Mouse (Mus musculus): ENCODE results near the gene Atp8b3. TPM values are rescaled to one million over a fixed set of nuclear protein-coding genes. Genes with fewer than 3 reads are reported as not detected.

Gene Atp8b3
- polyA plus RNA-seq, 1 experiment from 2014 or later = not detected

DNA sequence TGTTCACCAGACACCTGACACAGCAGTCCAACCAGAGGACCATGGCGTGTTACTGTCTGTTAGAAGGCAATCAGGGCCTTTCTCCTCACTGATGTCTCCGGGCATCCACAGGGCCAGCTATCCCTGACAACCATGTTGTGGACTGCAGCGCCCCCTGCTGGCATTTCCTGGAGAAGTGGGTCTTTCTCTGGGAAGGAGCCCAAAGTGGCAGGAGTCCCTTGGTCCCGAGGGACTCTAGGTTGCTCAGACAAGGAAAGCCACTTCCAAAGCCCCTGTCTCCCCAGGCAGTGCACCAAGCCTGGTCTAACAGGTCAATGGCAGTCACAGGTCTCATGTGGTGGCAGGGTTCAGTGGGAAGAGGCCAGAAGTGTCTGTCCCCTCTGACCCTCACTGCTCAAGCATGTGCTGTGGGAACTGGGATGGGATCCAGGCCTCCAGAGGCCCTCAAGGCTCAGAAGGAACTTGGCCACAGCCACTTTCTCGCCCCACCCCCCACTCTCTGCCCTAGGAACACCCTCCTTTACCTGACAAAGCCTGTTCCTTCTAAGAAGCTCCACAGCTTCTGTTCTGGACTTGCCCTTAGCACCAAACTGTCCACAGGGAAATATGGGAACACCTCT, 18.5 kb upstream of the Atp8b3 start:
- no peak for ATAC-seq (ENCODE audit: low read depth)
- Histone ChIP-seq H3K27ac (ENCODE audit: low read length) (no peak overlapping the region), H3K9ac (ENCODE audit: low read depth, low read length) (no peak overlapping the region)

DNA sequence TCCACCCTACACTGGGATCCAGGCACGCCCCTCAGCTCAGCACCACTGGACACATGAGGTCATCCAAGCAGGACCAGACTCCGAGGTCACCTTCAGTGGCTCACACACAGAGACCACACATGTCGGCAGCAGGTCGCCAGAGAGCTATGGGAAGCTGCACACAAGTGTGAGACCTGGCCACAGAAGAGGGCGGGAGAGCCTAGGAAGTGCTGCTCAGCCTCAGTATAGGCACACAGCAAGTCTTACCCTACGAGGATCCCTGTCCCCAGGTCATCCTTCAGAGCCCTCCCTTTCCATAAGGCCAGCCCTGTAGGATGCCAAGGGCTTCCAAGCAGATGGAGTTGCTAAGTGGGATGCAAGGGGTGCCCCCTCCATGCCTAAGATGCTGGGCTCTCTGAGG, 15.1 kb upstream of the Atp8b3 start:
- H3K27me3 ChIP-seq (ENCODE audit: control insufficient read depth, insufficient read depth, low read depth, low read length) = no peaks in the 10 kb centered on the region
- peak overlapping the region; percentile 63 for H3K9ac ChIP-seq (ENCODE audit: low read depth, low read length)
- peak overlapping the region; percentile 39 for H3K4me3 ChIP-seq (ENCODE audit: low read depth, low read length)
- ATAC-seq (ENCODE audit: low read depth) = peak; percentile 18; the same call in 1 of the 2 replicates
- H3K36me3 ChIP-seq (ENCODE audit: control insufficient read depth, insufficient read depth) = peaks cover 9% of the 10 kb centered on the region
- peak overlapping the region; percentile 72 for H3K4me2 ChIP-seq (ENCODE audit: low read depth, low read length)
- H3K27ac ChIP-seq (ENCODE audit: low read length) = peak overlapping the region; percentile 93
- peaks cover 50% of the 10 kb centered on the region for H3K4me1 ChIP-seq (ENCODE audit: control insufficient read depth, low read depth, low read length)
- WGBS (ENCODE audit: insufficient replicate concordance) = 50% methylated on average over 6 of the region's 6 CpGs
- H3K9me3 ChIP-seq (replicated peaks; ENCODE audit: control insufficient read depth, low read length) = no peaks in the 10 kb centered on the region

More for the DNA sequence above, 18.5 kb upstream of the Atp8b3 start:
- no peaks in the 10 kb centered on the region for H3K27me3 ChIP-seq (ENCODE audit: control insufficient read depth, insufficient read depth, low read depth, low read length)
- no peak overlapping the region for H3K4me3 ChIP-seq (ENCODE audit: low read depth, low read length)
- no peaks in the 10 kb centered on the region for H3K36me3 ChIP-seq (ENCODE audit: control insufficient read depth, insufficient read depth)
- WGBS (ENCODE audit: insufficient replicate concordance) = 29% methylated on average over 5 of the region's 5 CpGs
- H3K4me1 ChIP-seq (ENCODE audit: control insufficient read depth, low read depth, low read length) = peaks cover 68% of the 10 kb centered on the region
- H3K9me3 ChIP-seq (replicated peaks; ENCODE audit: control insufficient read depth, low read length) = no peaks in the 10 kb centered on the region
- no peak overlapping the region for H3K4me2 ChIP-seq (ENCODE audit: low read depth, low read length)

DNA sequence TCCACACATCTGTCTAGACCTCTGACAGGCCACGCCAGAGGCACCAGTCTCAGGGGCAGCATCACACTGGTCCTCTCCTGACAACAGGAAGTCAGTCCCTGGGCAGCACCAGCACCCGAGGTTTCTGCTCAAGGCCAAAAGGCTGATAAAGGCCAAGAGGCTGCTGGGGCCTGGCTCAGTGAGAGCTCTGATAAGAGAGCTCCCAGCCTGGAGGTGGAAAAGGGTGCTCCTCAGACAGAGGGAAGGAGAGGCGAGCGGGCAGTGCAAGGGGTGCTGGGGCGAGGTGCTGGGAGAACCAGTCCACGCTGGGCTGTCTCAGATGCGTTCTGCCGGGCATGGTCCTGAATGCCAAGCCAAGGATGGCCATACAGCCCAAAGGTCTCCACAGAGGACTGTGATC, 14.7 kb upstream of the Atp8b3 start:
- H3K4me2 ChIP-seq (ENCODE audit: low read depth, low read length) = peak overlapping the region; percentile 72
- ATAC-seq (ENCODE audit: low read depth) = peak; percentile 93
- peaks cover 50% of the 10 kb centered on the region for H3K4me1 ChIP-seq (ENCODE audit: control insufficient read depth, low read depth, low read length)
- no peaks in the 10 kb centered on the region for H3K9me3 ChIP-seq (replicated peaks; ENCODE audit: control insufficient read depth, low read length)
- peak overlapping the region; percentile 63 for H3K9ac ChIP-seq (ENCODE audit: low read depth, low read length)
- H3K27me3 ChIP-seq (ENCODE audit: control insufficient read depth, insufficient read depth, low read depth, low read length) = no peaks in the 10 kb centered on the region
- peaks cover 9% of the 10 kb centered on the region for H3K36me3 ChIP-seq (ENCODE audit: control insufficient read depth, insufficient read depth)
- peak overlapping the region; percentile 93 for H3K27ac ChIP-seq (ENCODE audit: low read length)
- WGBS (ENCODE audit: insufficient replicate concordance) = 16% methylated on average over 8 of the region's 8 CpGs
- H3K4me3 ChIP-seq (ENCODE audit: low read depth, low read length) = peak overlapping the region; percentile 39

DNA sequence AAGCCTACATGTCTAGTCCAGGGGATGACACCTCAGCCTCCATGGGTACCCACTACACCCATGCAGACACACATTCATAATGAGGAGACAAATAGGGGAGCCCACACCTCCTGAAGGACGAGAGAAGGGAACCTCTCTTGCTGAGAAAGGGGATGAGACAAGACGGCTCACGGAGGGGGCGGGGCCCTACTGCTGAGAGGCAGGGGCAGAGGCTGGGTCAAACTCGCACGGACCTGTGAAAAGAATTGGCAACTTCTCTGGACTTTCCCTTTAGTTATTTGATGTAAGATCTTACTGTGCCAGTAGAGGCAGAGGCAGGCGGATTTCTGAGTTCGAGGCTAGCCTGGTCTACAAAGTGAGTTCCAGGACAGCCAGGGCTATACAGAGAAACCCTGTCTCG, 13.4 kb upstream of the Atp8b3 start:
- Histone ChIP-seq H3K27me3 (ENCODE audit: control insufficient read depth, insufficient read depth, low read depth, low read length) (no peaks in the 10 kb centered on the region), H3K9me3 (replicated peaks; ENCODE audit: control insufficient read depth, low read length) (no peaks in the 10 kb centered on the region), H3K4me1 (ENCODE audit: control insufficient read depth, low read depth, low read length) (peaks cover 50% of the 10 kb centered on the region), H3K36me3 (ENCODE audit: control insufficient read depth, insufficient read depth) (peaks cover 16% of the 10 kb centered on the region), H3K4me2 (ENCODE audit: low read depth, low read length) (no peak overlapping the region), H3K27ac (ENCODE audit: low read length) (no peak overlapping the region), H3K4me3 (ENCODE audit: low read depth, low read length) (no peak overlapping the region), H3K9ac (ENCODE audit: low read depth, low read length) (no peak overlapping the region)
- 53% methylated on average over 9 of the region's 9 CpGs for WGBS (ENCODE audit: insufficient replicate concordance)
- no peak for ATAC-seq (ENCODE audit: low read depth)

DNA sequence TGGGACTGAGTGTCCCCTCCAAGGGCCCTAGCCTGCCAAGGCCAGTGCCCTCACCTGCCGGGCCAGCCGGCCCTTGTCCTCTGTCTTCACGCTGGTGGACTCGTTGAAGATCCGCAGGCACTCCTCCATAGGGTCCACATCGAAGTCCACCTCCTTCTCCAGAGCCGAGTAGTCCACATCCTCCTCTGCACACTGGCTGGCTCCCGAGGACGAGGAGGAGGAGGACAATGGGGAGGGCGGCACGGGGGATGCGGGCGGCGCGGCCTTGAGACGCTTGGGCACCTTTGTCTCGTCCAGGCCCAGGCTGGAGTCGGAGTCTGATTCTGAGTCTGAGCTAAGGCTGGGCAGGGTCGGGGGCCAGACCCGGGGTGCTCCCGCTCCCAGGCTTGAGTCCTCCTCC, 10.4 kb upstream of the Atp8b3 start:
- no peak overlapping the region for H3K9ac ChIP-seq (ENCODE audit: low read depth, low read length)

DNA sequence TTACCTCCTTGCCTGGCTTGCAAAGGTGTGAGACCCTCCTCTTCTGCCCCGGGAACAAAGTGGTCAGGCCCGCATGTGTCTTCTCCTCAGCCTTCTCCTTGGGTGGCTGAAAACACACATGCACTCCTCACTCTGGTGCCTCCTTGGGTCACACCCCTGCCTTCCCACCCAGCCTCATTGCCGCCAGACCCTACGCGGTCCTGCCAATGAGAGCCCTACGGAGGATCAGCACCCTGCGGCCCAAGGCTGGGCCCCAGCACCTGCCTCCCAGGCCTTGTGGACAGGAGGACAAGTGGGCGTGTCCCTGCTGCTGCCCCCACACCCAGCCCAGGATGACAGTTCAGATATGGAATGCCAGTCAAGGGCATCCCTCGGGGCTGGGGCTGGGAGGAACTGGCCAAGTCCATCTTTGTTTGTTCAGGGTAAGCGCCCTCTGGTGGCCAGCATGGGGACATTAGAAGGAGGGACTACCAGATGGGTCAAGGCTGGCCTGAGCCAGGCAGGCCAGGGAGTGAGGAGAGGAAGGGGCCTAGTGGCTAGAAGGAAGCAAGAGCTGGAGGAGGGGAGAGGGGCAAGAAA, 9.6 kb upstream of the Atp8b3 start:
- no peak overlapping the region for H3K9ac ChIP-seq (ENCODE audit: low read depth, low read length)
- peaks cover 48% of the 10 kb centered on the region for H3K36me3 ChIP-seq (ENCODE audit: control insufficient read depth, insufficient read depth)
- no peak overlapping the region for H3K4me3 ChIP-seq (ENCODE audit: low read depth, low read length)
- no peak for ATAC-seq (ENCODE audit: low read depth)
- no peaks in the 10 kb centered on the region for H3K9me3 ChIP-seq (replicated peaks; ENCODE audit: control insufficient read depth, low read length)
- no peaks in the 10 kb centered on the region for H3K27me3 ChIP-seq (ENCODE audit: control insufficient read depth, insufficient read depth, low read depth, low read length)
- no peak overlapping the region for H3K27ac ChIP-seq (ENCODE audit: low read length)
- H3K4me2 ChIP-seq (ENCODE audit: low read depth, low read length) = no peak overlapping the region
- WGBS (ENCODE audit: insufficient replicate concordance) = 62% methylated on average over 10 of the region's 10 CpGs
- H3K4me1 ChIP-seq (ENCODE audit: control insufficient read depth, low read depth, low read length) = peaks cover 41% of the 10 kb centered on the region

More for the DNA sequence above, 10.4 kb upstream of the Atp8b3 start:
- ATAC-seq (ENCODE audit: low read depth) = no peak
- no peak overlapping the region for H3K4me3 ChIP-seq (ENCODE audit: low read depth, low read length)
- no peaks in the 10 kb centered on the region for H3K27me3 ChIP-seq (ENCODE audit: control insufficient read depth, insufficient read depth, low read depth, low read length)
- WGBS (ENCODE audit: insufficient replicate concordance) = 85% methylated on average over 21 of the region's 21 CpGs
- peaks cover 42% of the 10 kb centered on the region for H3K36me3 ChIP-seq (ENCODE audit: control insufficient read depth, insufficient read depth)
- no peaks in the 10 kb centered on the region for H3K9me3 ChIP-seq (replicated peaks; ENCODE audit: control insufficient read depth, low read length)
- H3K27ac ChIP-seq (ENCODE audit: low read length) = no peak overlapping the region
- H3K4me1 ChIP-seq (ENCODE audit: control insufficient read depth, low read depth, low read length) = peaks cover 49% of the 10 kb centered on the region
- H3K4me2 ChIP-seq (ENCODE audit: low read depth, low read length) = no peak overlapping the region

DNA sequence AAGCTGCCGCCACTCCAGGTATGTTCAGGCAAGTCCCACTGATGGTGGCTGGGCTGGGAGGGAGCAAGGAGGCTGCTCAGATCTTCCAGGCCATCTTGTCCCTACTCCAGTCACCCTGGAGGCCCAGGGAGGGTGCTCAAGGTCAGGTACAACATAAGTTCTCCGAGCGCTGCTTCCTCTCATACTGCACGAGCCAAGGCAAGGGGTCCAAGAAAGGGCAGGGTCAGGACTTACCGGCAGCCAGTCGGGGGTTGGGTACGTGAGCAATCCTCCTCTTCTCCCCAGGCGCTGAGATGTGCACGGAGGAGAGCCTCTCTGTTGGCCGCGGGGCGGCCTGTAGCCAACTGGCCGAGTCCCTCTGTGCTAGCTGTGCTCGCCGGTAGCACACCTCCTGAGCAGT, 8.6 kb upstream of the Atp8b3 start:
- peak overlapping the region; percentile 54 for H3K27ac ChIP-seq (ENCODE audit: low read length)
- H3K9me3 ChIP-seq (replicated peaks; ENCODE audit: control insufficient read depth, low read length) = no peaks in the 10 kb centered on the region
- peaks cover 31% of the 10 kb centered on the region for H3K4me1 ChIP-seq (ENCODE audit: control insufficient read depth, low read depth, low read length)
- no peaks in the 10 kb centered on the region for H3K27me3 ChIP-seq (ENCODE audit: control insufficient read depth, insufficient read depth, low read depth, low read length)
- H3K9ac ChIP-seq (ENCODE audit: low read depth, low read length) = peak overlapping the region; percentile 10; the same call in 1 of the 2 replicates
- peak overlapping the region; percentile 12; the same call in 1 of the 2 replicates for H3K4me2 ChIP-seq (ENCODE audit: low read depth, low read length)
- ATAC-seq (ENCODE audit: low read depth) = no peak
- 88% methylated on average over 15 of the region's 15 CpGs for WGBS (ENCODE audit: insufficient replicate concordance)
- H3K36me3 ChIP-seq (ENCODE audit: control insufficient read depth, insufficient read depth) = peaks cover 58% of the 10 kb centered on the region
- no peak overlapping the region for H3K4me3 ChIP-seq (ENCODE audit: low read depth, low read length)

DNA sequence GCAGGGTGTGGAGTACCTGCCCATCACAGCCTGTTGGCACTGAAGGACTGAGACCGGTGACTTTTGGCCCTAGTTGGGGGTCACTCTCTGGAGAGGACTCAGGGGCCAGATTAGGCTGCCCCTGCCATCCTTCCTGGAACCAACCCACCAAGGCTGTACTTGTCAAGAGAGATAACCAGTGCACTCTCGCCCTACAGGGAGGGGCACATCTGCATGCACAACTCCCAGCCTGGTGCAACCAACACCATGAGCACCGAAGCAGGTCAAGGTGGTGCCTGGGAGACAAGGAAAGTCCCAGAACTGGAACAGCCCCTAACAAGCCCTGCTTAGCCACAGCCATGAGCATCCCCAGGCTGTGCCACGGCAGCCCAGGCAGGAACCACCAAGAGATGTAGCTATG, 8.0 kb upstream of the Atp8b3 start:
- H3K9ac ChIP-seq (ENCODE audit: low read depth, low read length) = peak overlapping the region; percentile 10; the same call in 1 of the 2 replicates
- WGBS (ENCODE audit: insufficient replicate concordance) = 54% methylated on average over 4 of the region's 4 CpGs
- peaks cover 26% of the 10 kb centered on the region for H3K4me1 ChIP-seq (ENCODE audit: control insufficient read depth, low read depth, low read length)
- no peak overlapping the region for H3K4me3 ChIP-seq (ENCODE audit: low read depth, low read length)
- H3K4me2 ChIP-seq (ENCODE audit: low read depth, low read length) = peak overlapping the region; percentile 12; the same call in 1 of the 2 replicates
- no peaks in the 10 kb centered on the region for H3K27me3 ChIP-seq (ENCODE audit: control insufficient read depth, insufficient read depth, low read depth, low read length)
- peak overlapping the region; percentile 54 for H3K27ac ChIP-seq (ENCODE audit: low read length)
- H3K9me3 ChIP-seq (replicated peaks; ENCODE audit: control insufficient read depth, low read length) = no peaks in the 10 kb centered on the region
- peaks cover 64% of the 10 kb centered on the region for H3K36me3 ChIP-seq (ENCODE audit: control insufficient read depth, insufficient read depth)
- peak; percentile 78 for ATAC-seq (ENCODE audit: low read depth)

DNA sequence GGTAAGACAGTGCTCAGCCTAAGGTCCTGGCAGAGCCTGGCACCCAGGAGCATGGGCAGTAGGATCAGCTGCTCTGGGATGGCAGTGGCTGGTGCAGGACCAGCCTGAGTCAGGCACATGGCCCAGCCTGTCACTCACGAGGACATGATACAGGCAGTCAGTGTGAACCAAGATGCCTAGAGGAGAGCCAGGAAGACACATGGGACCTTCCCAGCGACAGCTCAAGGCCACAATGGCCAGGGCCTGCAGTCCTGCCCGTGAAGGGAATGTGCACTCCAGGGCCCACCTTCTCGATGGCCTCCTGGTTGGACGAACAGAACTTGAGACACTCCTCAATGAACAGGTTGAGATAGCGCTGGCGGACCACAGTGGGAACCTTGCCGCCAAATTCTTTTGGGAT, 6.7 kb upstream of the Atp8b3 start:
- H3K4me1 ChIP-seq (ENCODE audit: control insufficient read depth, low read depth, low read length) = peaks cover 26% of the 10 kb centered on the region
- H3K27me3 ChIP-seq (ENCODE audit: control insufficient read depth, insufficient read depth, low read depth, low read length) = no peaks in the 10 kb centered on the region
- no peak overlapping the region for H3K9ac ChIP-seq (ENCODE audit: low read depth, low read length)
- H3K36me3 ChIP-seq (ENCODE audit: control insufficient read depth, insufficient read depth) = peaks cover 66% of the 10 kb centered on the region
- no peak overlapping the region for H3K27ac ChIP-seq (ENCODE audit: low read length)
- no peak overlapping the region for H3K4me3 ChIP-seq (ENCODE audit: low read depth, low read length)
- ATAC-seq (ENCODE audit: low read depth) = no peak
- no peaks in the 10 kb centered on the region for H3K9me3 ChIP-seq (replicated peaks; ENCODE audit: control insufficient read depth, low read length)
- 84% methylated on average over 8 of the region's 8 CpGs for WGBS (ENCODE audit: insufficient replicate concordance)
- no peak overlapping the region for H3K4me2 ChIP-seq (ENCODE audit: low read depth, low read length)
